ENCODE assay signal across 7 mouse cellular contexts in genomic region chr3:153912546-153913509, GRCm38 (mm10). TPM values are rescaled to one million over a fixed set of nuclear protein-coding genes. Genes with fewer than 3 reads are reported as not detected.
DNase-seq lines count a peak whose midpoint lies in the region; ATAC-seq lines count a peak whose summit lies in the region.

Rabggtb (minus strand) TSS chr3:153913009.

- DNase-seq in adrenal gland, adult 2 months: peak; percentile 96
- DNase-seq in embryo, embryonic 11.5 days (ENCODE audit: low read depth, low spot score): peak; percentile 92
- peak; percentile 89 to 95 for DNase-seq in gastrocnemius, postnatal 4 days (ENCODE audit: low spot score in 2 of 2)
- peak; percentile 93 to 95 for DNase-seq in left cerebral cortex, postnatal 36 days (ENCODE audit: low spot score in 2 of 2)
- DNase-seq in midbrain, embryonic 11.5 days (ENCODE audit: low spot score, missing footprints): peak; percentile 100
- DNase-seq in skeletal muscle tissue, adult 2 months (ENCODE audit: low read depth, low spot score): peak; percentile 96

- no peaks in the 10 kb centered on the region for H3K27me3 ChIP-seq in intestine, embryonic 16.5 days (replicated peaks; ENCODE audit: control insufficient read depth, insufficient read depth, low read length)
- H3K27me3 ChIP-seq in midbrain, embryonic 11.5 days (ENCODE audit: control insufficient read depth, insufficient read depth, low read length): no peaks in the 10 kb centered on the region

- WGBS in intestine, embryonic 16.5 days: under 1% methylated on average over 65 of the region's 65 CpGs
- 1% methylated on average over 65 of the region's 65 CpGs for WGBS in midbrain, embryonic 11.5 days

- intact Hi-C loops in left cerebral cortex, postnatal 36 days (cut with DNase I): loop anchor here (2.0 kb wide), 1 partner anchor 32 kb away; the partner anchor contains the start of gene Acadm

- peak within 1 kb of the TSS; percentile 80 for H3K4me2 ChIP-seq in intestine, embryonic 16.5 days (ENCODE audit: low read depth, low read length)
- H3K4me2 ChIP-seq in midbrain, embryonic 11.5 days: peak within 1 kb of the TSS; percentile 92

- peak; percentile 94 for ATAC-seq in intestine, embryonic 16.5 days
- ATAC-seq in midbrain, embryonic 11.5 days (ENCODE audit: low FRiP score): peak; percentile 98

- H3K4me3 ChIP-seq in intestine, embryonic 16.5 days (ENCODE audit: low read length): peak within 1 kb of the TSS; percentile 69
- H3K4me3 ChIP-seq in midbrain, embryonic 11.5 days (ENCODE audit: low read depth, low read length): peak within 1 kb of the TSS; percentile 63

- H3K4me1 ChIP-seq in intestine, embryonic 16.5 days (ENCODE audit: control insufficient read depth, insufficient read depth, low read length): peaks cover 26% of the 10 kb centered on the region
- peaks cover 27% of the 10 kb centered on the region for H3K4me1 ChIP-seq in midbrain, embryonic 11.5 days (ENCODE audit: control insufficient read depth, insufficient read depth, low read length)

- no peaks in the 10 kb centered on the region for H3K9me3 ChIP-seq in intestine, embryonic 16.5 days (ENCODE audit: control insufficient read depth, low read length)
- H3K9me3 ChIP-seq in midbrain, embryonic 11.5 days (ENCODE audit: control insufficient read depth, low read length): no peaks in the 10 kb centered on the region

- peak within 1 kb of the TSS; percentile 97 for H3K9ac ChIP-seq in intestine, embryonic 16.5 days (ENCODE audit: low read depth, low read length)
- H3K9ac ChIP-seq in midbrain, embryonic 11.5 days (ENCODE audit: low read length): peak within 1 kb of the TSS; percentile 94

- peaks cover 16% of the 10 kb centered on the region for H3K36me3 ChIP-seq in intestine, embryonic 16.5 days (ENCODE audit: control insufficient read depth, insufficient read depth, low read length)
- peaks cover 31% of the 10 kb centered on the region for H3K36me3 ChIP-seq in midbrain, embryonic 11.5 days (ENCODE audit: control insufficient read depth, insufficient read depth, low read length)

- peak within 1 kb of the TSS; percentile 94 for H3K27ac ChIP-seq in intestine, embryonic 16.5 days (ENCODE audit: low read length)
- H3K27ac ChIP-seq in midbrain, embryonic 11.5 days (ENCODE audit: low read depth, low read length): peak within 1 kb of the TSS; percentile 77

RNA-seq across cellular contexts. Expression of gene Rabggtb, which starts in this region (rescaled TPM):
- total RNA-seq in adrenal gland, adult 2 months (2021): 10 to 100 TPM; 79.8 to 95.2 TPM
- 16.3 and 17.6 TPM in 2 replicates for polyA plus RNA-seq in adrenal gland, adult 2 months (2012; rRNA removed)
- 10 to 100 TPM; 63.4 to 74.3 TPM for total RNA-seq in gastrocnemius, postnatal 4 days (2021)
- polyA plus RNA-seq in intestine, embryonic 16.5 days (2015; fragmentation: Nextera tagmentation; extraction: Ambion mirVana): 49.4 and 54.2 TPM in 2 replicates
- total RNA-seq in left cerebral cortex, postnatal 36 days (2021): 10 to 100 TPM; 59.9 to 61.2 TPM
- polyA plus RNA-seq in midbrain, embryonic 11.5 days (2014; fragmentation: Nextera tagmentation; extraction: Ambion mirVana): 43.9 and 45.4 TPM in 2 replicates

Comparison
In these comparisons a context has a peak if more than half of its experiments do, and no peak if none do; other contexts are left out.
1. Peak in every context shown above with its lines: DNase-seq, ATAC-seq, H3K4me3 ChIP-seq and H3K27ac ChIP-seq.